Mouse (Mus musculus): Measurements from ENCODE around the gene Iqcj. TPM values are rescaled to one million over a fixed set of nuclear protein-coding genes. Genes with fewer than 3 reads are reported as not detected.
"Not testable (repeated sequence)": the region's sequence is repeated elsewhere in the genome, so short reads cannot be mapped to it uniquely, and the experiment has no call there.

Iqcj gene
- total RNA-seq, 2 experiments from 2014 or later = 3.9 to 5.2 TPM

DNA sequence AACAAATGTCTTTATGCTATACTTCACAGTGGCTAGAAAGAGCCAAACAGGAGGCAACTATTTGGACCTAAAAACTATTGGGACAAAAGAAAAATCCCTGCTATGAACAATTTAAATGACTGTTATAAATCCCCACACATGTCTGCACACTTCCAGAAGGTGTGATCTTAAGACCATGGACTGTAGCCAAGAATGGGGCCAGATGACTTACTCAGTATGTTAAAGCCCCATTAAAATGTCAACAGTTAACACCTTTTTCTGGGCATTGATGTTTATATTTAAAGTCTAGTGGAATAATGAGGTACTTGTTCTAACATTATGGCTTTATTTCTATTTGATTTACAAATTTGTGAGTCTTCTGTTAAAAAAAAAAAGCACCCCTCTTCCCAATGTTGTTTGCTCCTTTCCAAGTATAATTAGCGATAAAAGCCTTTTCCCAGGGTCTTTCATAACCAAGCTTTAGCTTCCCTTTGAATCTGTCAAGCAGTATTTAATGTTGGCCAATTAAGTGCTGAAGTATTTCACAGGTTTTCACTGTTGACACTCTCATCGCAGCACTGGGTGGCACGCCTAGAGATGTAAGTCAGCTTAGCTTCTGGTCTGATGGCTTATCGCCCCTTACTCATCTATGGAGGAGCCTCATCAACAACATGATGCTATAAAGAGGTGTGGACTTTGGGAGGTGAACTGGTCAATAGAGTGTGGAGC, 204.9 kb downstream of the Iqcj start:
- intact Hi-C loops (cut with DNase I) = no loop called here

DNA sequence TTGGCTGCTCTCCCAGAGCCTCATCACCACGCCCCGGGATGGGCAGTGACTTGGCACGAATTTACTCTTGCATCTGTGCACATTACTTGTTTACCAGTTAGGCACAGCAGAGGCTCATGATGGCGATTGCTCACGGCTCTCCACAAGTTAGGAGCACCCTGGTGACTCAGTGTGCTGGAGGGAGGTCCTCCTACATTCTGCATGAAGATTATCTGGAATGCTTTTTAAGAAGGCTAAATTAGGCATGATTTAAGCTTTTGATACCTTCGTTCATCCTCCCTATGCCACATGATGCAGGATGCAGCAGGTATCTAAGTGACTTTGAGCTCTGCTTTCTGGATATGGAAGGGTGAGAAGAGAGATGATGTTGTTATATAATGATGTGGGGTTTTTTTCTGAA, 207.5 kb downstream of the Iqcj start:
- DNase-seq (ENCODE audit: extremely low spot score in 1 of 2, low spot score in 2 of 2); intact Hi-C loops (cut with DNase I); H3K27ac ChIP-seq; H3K4me3 ChIP-seq: not testable (repeated sequence)

More for the DNA sequence above, 204.9 kb downstream of the Iqcj start:
- DNase-seq (ENCODE audit: extremely low spot score in 1 of 2, low spot score in 2 of 2) = no peak
- no peak for TF ChIP-seq CTCF (IDR thresholded peaks at IDR 0.05)
- H3K27ac ChIP-seq = no peak overlapping the region
- H3K4me3 ChIP-seq = no peak overlapping the region

DNA sequence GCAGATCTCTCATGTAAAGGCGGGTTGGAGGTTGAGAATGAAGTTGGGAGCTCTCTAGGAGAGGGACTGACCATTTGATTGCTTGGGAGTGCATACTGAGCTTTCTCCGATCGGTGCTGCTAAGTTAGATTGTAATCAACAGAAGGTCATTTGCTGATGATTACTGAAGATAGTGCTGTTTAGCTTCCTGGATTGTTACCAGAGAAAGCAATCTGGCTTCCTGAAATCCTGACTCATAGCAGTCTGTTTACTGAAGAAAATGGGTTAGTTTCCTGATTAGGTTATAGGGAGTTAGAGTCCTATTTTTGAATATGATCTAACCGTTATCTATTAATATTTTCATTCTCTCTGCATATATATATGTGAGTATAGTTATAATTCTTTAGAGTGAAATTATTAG, 209.3 kb downstream of the Iqcj start:
- no peak for TF ChIP-seq CTCF (IDR thresholded peaks at IDR 0.05)
- intact Hi-C loops (cut with DNase I) = no loop called here
- H3K4me3 ChIP-seq = no peak overlapping the region
- DNase-seq (ENCODE audit: extremely low spot score in 1 of 2, low spot score in 2 of 2) = no peak
- no peak overlapping the region for H3K27ac ChIP-seq

DNA sequence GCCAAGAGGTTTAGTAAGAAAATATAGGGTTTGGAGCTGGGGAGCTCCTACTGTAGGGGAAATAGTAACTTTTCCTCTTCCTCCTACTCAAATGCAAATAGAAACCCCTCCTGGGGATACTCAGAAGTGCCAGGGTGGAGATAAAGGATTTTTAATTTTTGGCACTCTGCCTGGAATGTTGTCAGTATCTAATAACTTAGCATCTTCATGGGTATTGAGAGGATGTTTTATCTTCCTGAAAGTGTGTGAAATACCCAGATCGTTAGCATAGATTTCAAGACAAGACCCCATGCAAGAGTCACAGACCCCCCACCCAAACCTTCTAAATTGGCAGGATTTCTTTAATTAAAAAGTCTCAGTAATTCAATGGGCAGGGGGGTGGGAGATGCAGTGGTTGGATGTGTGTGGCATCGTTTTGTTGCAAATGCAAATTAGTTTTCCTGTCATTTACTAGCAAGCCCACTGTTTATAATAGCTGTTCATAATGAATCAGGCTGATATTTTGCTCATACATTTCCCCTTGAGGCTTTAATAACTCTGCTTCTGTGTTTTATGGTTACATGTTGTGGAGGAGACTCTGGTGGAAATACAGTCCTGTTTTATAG, 213.2 kb downstream of the Iqcj start:
- Histone ChIP-seq H3K27ac (no peak overlapping the region), H3K4me3 (no peak overlapping the region)
- no peak for TF ChIP-seq CTCF (IDR thresholded peaks at IDR 0.05)
- DNase-seq (ENCODE audit: extremely low spot score in 1 of 2, low spot score in 2 of 2) = no peak
- intact Hi-C loops (cut with DNase I) = no loop called here

Other genes with a start within 250 kb of the Iqcj start
- 10 to 100 TPM in 1 of 2 experiments, 1 to 10 TPM in 1; 8.4 to 12.6 TPM for gene Iqschfp, start within 50 bp of the Iqcj start, total RNA-seq (2021)
- gene Schip1, start 172.6 kb downstream of the Iqcj start, total RNA-seq (2021) = 100 to 1,000 TPM; 261 to 282 TPM

All from left cerebral cortex, adult 2 months (tissue).